Mouse (Mus musculus) adrenal gland, adult 2 months (tissue): ENCODE measurements at regions not wholly inside any gene's neighbourhood (a gene's known extent, or its start where the extent isn't known, plus 50 kb on each side); places are given as distances from the start of the nearest gene placed in this dataset.

Experiments
- DNase-seq: peaks from one replicate; pipeline ENCODE4 v3.0.0; 2021

DNA sequence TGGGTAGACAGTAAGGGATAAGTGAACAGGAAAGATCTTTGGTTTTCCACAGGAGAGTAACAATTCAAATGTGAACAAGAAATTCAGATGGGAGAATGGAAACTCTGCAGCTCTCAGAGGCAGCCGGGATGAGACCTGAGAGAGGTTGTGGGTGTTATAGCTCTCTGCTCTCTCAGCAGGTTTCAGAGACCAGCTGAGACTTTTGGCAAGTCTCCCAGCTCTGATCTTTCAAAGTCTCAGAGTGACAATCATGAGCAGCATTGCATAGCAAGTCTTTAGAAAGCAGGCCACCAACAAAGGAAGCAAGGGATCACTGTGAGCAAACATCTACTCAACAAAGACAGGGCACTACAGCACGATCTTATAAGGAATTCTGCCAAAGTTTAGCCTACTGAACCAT lies 73.4 kb upstream of the Gnpda2 start:
- DNase-seq = no peak

DNA sequence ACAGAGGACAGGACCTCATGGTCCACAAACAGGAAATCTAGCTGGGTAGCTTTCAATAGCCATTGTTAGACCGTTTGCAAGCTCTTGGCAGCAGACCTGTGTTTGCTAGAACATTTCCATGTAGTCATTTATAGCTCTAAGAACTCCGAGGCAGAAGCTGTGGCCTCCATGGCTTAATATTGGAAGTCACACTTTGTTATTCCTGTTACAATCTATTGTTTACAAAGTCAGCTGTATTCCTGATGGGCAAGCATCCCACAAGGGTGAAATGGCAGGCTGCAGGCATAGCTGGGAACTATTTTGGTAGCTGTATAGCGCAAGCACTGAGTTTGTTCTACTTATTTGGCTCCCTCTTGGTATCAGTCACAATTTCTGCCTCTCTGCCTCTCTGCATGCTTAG lies 71.8 kb upstream of the Gnpda2 start:
- no peak for DNase-seq
